Mouse (Mus musculus): ENCODE measurements around the gene Gnai2. TPM values are rescaled to one million over a fixed set of nuclear protein-coding genes. Genes with fewer than 3 reads are reported as not detected.
"Not testable (repeated sequence)": the region's sequence is repeated elsewhere in the genome, so short reads cannot be mapped to it uniquely, and the experiment has no call there.

The Gnai2 gene
- polyA plus RNA-seq, 1 experiment from 2014 or later = 334 TPM

GRCm38 (mm10) chr9:107576357-107577107 is 58.6 kb downstream of the Gnai2 start, which contains the start of gene Hyal1:
Gene Hyal1 (plus strand): TSS chr9:107576927.
- peak within 1 kb of the TSS; percentile 67 for H3K4me2 ChIP-seq (replicated peaks)
- H3K9me3 ChIP-seq = no peaks in the 10 kb centered on the region
- peak within 1 kb of the TSS; percentile 36 for H3K4me3 ChIP-seq (replicated peaks)
- ATAC-seq = peak; percentile 74
- peak within 1 kb of the TSS; percentile 50 for H3K9ac ChIP-seq
- WGBS = 18% methylated on average over 16 of the region's 16 CpGs
- no peaks in the 10 kb centered on the region for H3K27me3 ChIP-seq (replicated peaks)
- H3K27ac ChIP-seq = peak within 1 kb of the TSS; percentile 59
- peaks cover 17% of the 10 kb centered on the region for H3K36me3 ChIP-seq
- peaks cover 36% of the 10 kb centered on the region for H3K4me1 ChIP-seq (replicated peaks)

GRCm38 (mm10) chr9:107575579-107576356 is 59.4 kb downstream of the Gnai2 start:
- 61% methylated on average over 14 of the region's 14 CpGs for WGBS
- H3K4me1 ChIP-seq (replicated peaks) = peaks cover 38% of the 10 kb centered on the region
- H3K4me2 ChIP-seq (replicated peaks) = peak overlapping the region; percentile 1; the same call in 1 of the 2 replicates
- peak overlapping the region; percentile 59 for H3K27ac ChIP-seq
- no peak overlapping the region for H3K9ac ChIP-seq
- no peaks in the 10 kb centered on the region for H3K27me3 ChIP-seq (replicated peaks)
- H3K9me3 ChIP-seq = no peaks in the 10 kb centered on the region
- peaks cover 22% of the 10 kb centered on the region for H3K36me3 ChIP-seq
- peak; percentile 75 for ATAC-seq
- no peak overlapping the region for H3K4me3 ChIP-seq (replicated peaks)

GRCm38 (mm10) chr9:107573774-107574173 is 61.4 kb downstream of the Gnai2 start:
- H3K9me3 ChIP-seq; H3K4me2 ChIP-seq (replicated peaks); H3K9ac ChIP-seq; H3K27ac ChIP-seq; H3K27me3 ChIP-seq (replicated peaks); ATAC-seq; H3K4me3 ChIP-seq (replicated peaks): not testable (repeated sequence)
- WGBS = 83% methylated on average over 6 of the region's 6 CpGs
- Histone ChIP-seq H3K4me1 (replicated peaks) (peaks cover 45% of the 10 kb centered on the region), H3K36me3 (peaks cover 27% of the 10 kb centered on the region)

- Histone ChIP-seq H3K4me3 (replicated peaks) (no peak overlapping the region), H3K4me2 (replicated peaks) (no peak overlapping the region), H3K4me1 (replicated peaks) (peaks cover 51% of the 10 kb centered on the region), H3K9me3 (no peaks in the 10 kb centered on the region), H3K27me3 (replicated peaks) (no peaks in the 10 kb centered on the region), H3K9ac (no peak overlapping the region), H3K36me3 (peaks cover 27% of the 10 kb centered on the region), H3K27ac (no peak overlapping the region)
- 97% methylated on average over 2 of the region's 2 CpGs for WGBS
- no peak for ATAC-seq
Measured at GRCm38 (mm10) chr9:107572327-107572662, 62.9 kb downstream of the Gnai2 start.

- Histone ChIP-seq H3K4me2 (replicated peaks) (peak overlapping the region; percentile 72), H3K36me3 (peaks cover 27% of the 10 kb centered on the region), H3K9ac (no peak overlapping the region), H3K27me3 (replicated peaks) (no peaks in the 10 kb centered on the region), H3K9me3 (no peaks in the 10 kb centered on the region), H3K4me1 (replicated peaks) (peaks cover 50% of the 10 kb centered on the region), H3K4me3 (replicated peaks) (no peak overlapping the region), H3K27ac (peak overlapping the region; percentile 14; the same call in 1 of the 2 replicates)
- WGBS = 82% methylated on average over 22 of the region's 22 CpGs
- no peak for ATAC-seq
Measured at GRCm38 (mm10) chr9:107571534-107572326, 63.4 kb downstream of the Gnai2 start.

GRCm38 (mm10) chr9:107570845-107571244 is 64.3 kb downstream of the Gnai2 start:
- H3K4me3 ChIP-seq (replicated peaks) = peak overlapping the region; percentile 70
- H3K9me3 ChIP-seq = no peaks in the 10 kb centered on the region
- peak overlapping the region; percentile 72 for H3K4me2 ChIP-seq (replicated peaks)
- ATAC-seq = no peak
- peaks cover 27% of the 10 kb centered on the region for H3K36me3 ChIP-seq
- H3K27ac ChIP-seq = 0 out of 2 replicates have a peak overlapping the region, but pooled peaks have one; percentile 11
- peaks cover 49% of the 10 kb centered on the region for H3K4me1 ChIP-seq (replicated peaks)
- no peaks in the 10 kb centered on the region for H3K27me3 ChIP-seq (replicated peaks)
- peak overlapping the region; percentile 69; the same call in 1 of the 2 replicates for H3K9ac ChIP-seq
- 75% methylated on average over 21 of the region's 21 CpGs for WGBS

GRCm38 (mm10) chr9:107570016-107570415 is 65.2 kb downstream of the Gnai2 start:
- Histone ChIP-seq H3K36me3 (peaks cover 27% of the 10 kb centered on the region), H3K9me3 (no peaks in the 10 kb centered on the region), H3K9ac (peak overlapping the region; percentile 69), H3K4me2 (replicated peaks) (peak overlapping the region; percentile 72), H3K27ac (peak overlapping the region; percentile 83), H3K4me3 (replicated peaks) (peak overlapping the region; percentile 70), H3K27me3 (replicated peaks) (no peaks in the 10 kb centered on the region), H3K4me1 (replicated peaks) (peaks cover 51% of the 10 kb centered on the region)
- no peak for ATAC-seq
- WGBS = 38% methylated on average over 13 of the region's 13 CpGs

- Histone ChIP-seq H3K4me2 (replicated peaks) (peak overlapping the region; percentile 72), H3K9ac (peak overlapping the region; percentile 69), H3K27me3 (replicated peaks) (no peaks in the 10 kb centered on the region), H3K9me3 (no peaks in the 10 kb centered on the region), H3K4me3 (replicated peaks) (peak overlapping the region; percentile 70), H3K36me3 (peaks cover 24% of the 10 kb centered on the region), H3K27ac (peak overlapping the region; percentile 83), H3K4me1 (replicated peaks) (peaks cover 52% of the 10 kb centered on the region)
- 1% methylated on average over 23 of the region's 23 CpGs for WGBS
- peak; percentile 36 for ATAC-seq
Measured at GRCm38 (mm10) chr9:107569270-107569669, 65.9 kb downstream of the Gnai2 start.

GRCm38 (mm10) chr9:107568331-107569261 is 66.6 kb downstream of the Gnai2 start:
- H3K9me3 ChIP-seq = no peaks in the 10 kb centered on the region
- under 1% methylated on average over 41 of the region's 41 CpGs for WGBS
- peak overlapping the region; percentile 72 for H3K4me2 ChIP-seq (replicated peaks)
- peak overlapping the region; percentile 70 for H3K4me3 ChIP-seq (replicated peaks)
- peak overlapping the region; percentile 83 for H3K27ac ChIP-seq
- H3K4me1 ChIP-seq (replicated peaks) = peaks cover 58% of the 10 kb centered on the region
- H3K36me3 ChIP-seq = peaks cover 24% of the 10 kb centered on the region
- H3K9ac ChIP-seq = peak overlapping the region; percentile 69
- no peaks in the 10 kb centered on the region for H3K27me3 ChIP-seq (replicated peaks)
- peak; percentile 89 for ATAC-seq

GRCm38 (mm10) chr9:107567702-107568319 is 67.4 kb downstream of the Gnai2 start, which contains the start of gene Hyal2:
Gene Hyal2 (plus strand): TSS chr9:107567945.
- Histone ChIP-seq H3K4me1 (replicated peaks) (peaks cover 60% of the 10 kb centered on the region), H3K9me3 (no peaks in the 10 kb centered on the region), H3K9ac (peak within 1 kb of the TSS; percentile 69), H3K36me3 (peaks cover 20% of the 10 kb centered on the region), H3K4me3 (replicated peaks) (peak within 1 kb of the TSS; percentile 70), H3K27me3 (replicated peaks) (no peaks in the 10 kb centered on the region), H3K27ac (peak within 1 kb of the TSS; percentile 83), H3K4me2 (replicated peaks) (peak within 1 kb of the TSS; percentile 72)
- 12% methylated on average over 17 of the region's 18 CpGs for WGBS
- no peak for ATAC-seq

GRCm38 (mm10) chr9:107566855-107567254 is 68.3 kb downstream of the Gnai2 start:
- H3K9ac ChIP-seq = no peak overlapping the region

More at GRCm38 (mm10) chr9:107566855-107567254, 68.3 kb downstream of the Gnai2 start:
- Histone ChIP-seq H3K9me3 (no peaks in the 10 kb centered on the region), H3K27ac (peak overlapping the region; percentile 83), H3K4me2 (replicated peaks) (0 out of 2 replicates have a peak overlapping the region, but pooled peaks have one; percentile 18), H3K36me3 (peaks cover 12% of the 10 kb centered on the region), H3K4me3 (replicated peaks) (no peak overlapping the region), H3K4me1 (replicated peaks) (peaks cover 53% of the 10 kb centered on the region), H3K27me3 (replicated peaks) (no peaks in the 10 kb centered on the region)
- WGBS = 54% methylated on average over 3 of the region's 3 CpGs
- ATAC-seq = no peak
